Mouse (Mus musculus): ENCODE data around the gene Thap8. TPM values are rescaled to one million over a fixed set of nuclear protein-coding genes. Genes with fewer than 3 reads are reported as not detected.

Thap8 gene
- polyA plus RNA-seq, 1 experiment from 2014 or later = 0.36 TPM

GRCm38 (mm10) chr7:30279536-30279935 lies 358 bp upstream of the Thap8 start:
- 0% methylated on average over 6 of the region's 6 CpGs for WGBS
- no peaks in the 10 kb centered on the region for H3K9me3 ChIP-seq (ENCODE audit: control insufficient read depth, low read length)
- ATAC-seq (ENCODE audit: insufficient read depth, low FRiP score, low TSS enrichment) = 0 out of 2 replicates have a peak, but pooled peaks have one; percentile 9
- peak overlapping the region; percentile 94; the same call in 1 of the 2 replicates for H3K27ac ChIP-seq (ENCODE audit: low read depth, low read length)
- H3K4me2 ChIP-seq (ENCODE audit: low read depth) = peak overlapping the region; percentile 85
- H3K4me1 ChIP-seq (ENCODE audit: control insufficient read depth, insufficient read depth, low read length) = peaks cover 5% of the 10 kb centered on the region
- no peaks in the 10 kb centered on the region for H3K36me3 ChIP-seq (ENCODE audit: control insufficient read depth, insufficient read depth, low read length)
- H3K9ac ChIP-seq (ENCODE audit: low read length) = peak overlapping the region; percentile 47
- no peak for DNase-seq (ENCODE audit: low spot score)
- no peaks in the 10 kb centered on the region for H3K27me3 ChIP-seq (ENCODE audit: control insufficient read depth, insufficient read depth, low read length)
- peak overlapping the region; percentile 58 for H3K4me3 ChIP-seq (ENCODE audit: low read depth, low read length)

- no peaks in the 10 kb centered on the region for H3K27me3 ChIP-seq (ENCODE audit: control insufficient read depth, insufficient read depth, low read length)
- no peaks in the 10 kb centered on the region for H3K9me3 ChIP-seq (ENCODE audit: control insufficient read depth, low read length)
- under 1% methylated on average over 20 of the region's 20 CpGs for WGBS
- ATAC-seq (ENCODE audit: insufficient read depth, low FRiP score, low TSS enrichment) (peak; percentile 81), DNase-seq (ENCODE audit: low spot score) (peak; percentile 86)
- peak overlapping the region; percentile 94 for H3K27ac ChIP-seq (ENCODE audit: low read depth, low read length)
- peak overlapping the region; percentile 42 for H3K9ac ChIP-seq (ENCODE audit: low read length)
- peak overlapping the region; percentile 85 for H3K4me2 ChIP-seq (ENCODE audit: low read depth)
- no peaks in the 10 kb centered on the region for H3K36me3 ChIP-seq (ENCODE audit: control insufficient read depth, insufficient read depth, low read length)
- H3K4me1 ChIP-seq (ENCODE audit: control insufficient read depth, insufficient read depth, low read length) = peaks cover 5% of the 10 kb centered on the region
- peak overlapping the region; percentile 58 for H3K4me3 ChIP-seq (ENCODE audit: low read depth, low read length)
Observed at GRCm38 (mm10) chr7:30280670-30281138, 810 bp downstream of the Thap8 start.

GRCm38 (mm10) chr7:30281522-30281921 lies 1.6 kb downstream of the Thap8 start:
- DNase-seq (ENCODE audit: low spot score) = no peak
- H3K27me3 ChIP-seq (ENCODE audit: control insufficient read depth, insufficient read depth, low read length) = no peaks in the 10 kb centered on the region
- no peak overlapping the region for H3K4me2 ChIP-seq (ENCODE audit: low read depth)
- H3K9me3 ChIP-seq (ENCODE audit: control insufficient read depth, low read length) = no peaks in the 10 kb centered on the region
- WGBS = 78% methylated on average over 4 of the region's 4 CpGs
- H3K27ac ChIP-seq (ENCODE audit: low read depth, low read length) = no peak overlapping the region
- no peak overlapping the region for H3K9ac ChIP-seq (ENCODE audit: low read length)
- H3K4me3 ChIP-seq (ENCODE audit: low read depth, low read length) = no peak overlapping the region
- ATAC-seq (ENCODE audit: insufficient read depth, low FRiP score, low TSS enrichment) = no peak
- peaks cover 5% of the 10 kb centered on the region for H3K4me1 ChIP-seq (ENCODE audit: control insufficient read depth, insufficient read depth, low read length)
- H3K36me3 ChIP-seq (ENCODE audit: control insufficient read depth, insufficient read depth, low read length) = no peaks in the 10 kb centered on the region

- Histone ChIP-seq H3K27me3 (ENCODE audit: control insufficient read depth, insufficient read depth, low read length) (no peaks in the 10 kb centered on the region), H3K4me2 (ENCODE audit: low read depth) (no peak overlapping the region), H3K4me3 (ENCODE audit: low read depth, low read length) (no peak overlapping the region), H3K9ac (ENCODE audit: low read length) (no peak overlapping the region), H3K9me3 (ENCODE audit: control insufficient read depth, low read length) (no peaks in the 10 kb centered on the region), H3K36me3 (ENCODE audit: control insufficient read depth, insufficient read depth, low read length) (no peaks in the 10 kb centered on the region), H3K4me1 (ENCODE audit: control insufficient read depth, insufficient read depth, low read length) (peaks cover 5% of the 10 kb centered on the region), H3K27ac (ENCODE audit: low read depth, low read length) (no peak overlapping the region)
- no peak for ATAC-seq (ENCODE audit: insufficient read depth, low FRiP score, low TSS enrichment)
- DNase-seq (ENCODE audit: low spot score) = no peak
- WGBS = 74% methylated on average over 7 of the region's 7 CpGs
Observed at GRCm38 (mm10) chr7:30282740-30283139, 2.8 kb downstream of the Thap8 start.

- Histone ChIP-seq H3K4me3 (ENCODE audit: low read depth, low read length) (no peak overlapping the region), H3K36me3 (ENCODE audit: control insufficient read depth, insufficient read depth, low read length) (no peaks in the 10 kb centered on the region), H3K4me1 (ENCODE audit: control insufficient read depth, insufficient read depth, low read length) (no peaks in the 10 kb centered on the region), H3K27me3 (ENCODE audit: control insufficient read depth, insufficient read depth, low read length) (no peaks in the 10 kb centered on the region), H3K4me2 (ENCODE audit: low read depth) (no peak overlapping the region), H3K9ac (ENCODE audit: low read length) (no peak overlapping the region), H3K27ac (ENCODE audit: low read depth, low read length) (no peak overlapping the region), H3K9me3 (ENCODE audit: control insufficient read depth, low read length) (no peaks in the 10 kb centered on the region)
- WGBS = 69% methylated on average over 8 of the region's 8 CpGs
- DNase-seq (ENCODE audit: low spot score) (no peak), ATAC-seq (ENCODE audit: insufficient read depth, low FRiP score, low TSS enrichment) (no peak)
Observed at GRCm38 (mm10) chr7:30286701-30287410, 7.0 kb downstream of the Thap8 start.

- H3K27ac ChIP-seq (ENCODE audit: low read depth, low read length) = no peak overlapping the region
- H3K4me2 ChIP-seq (ENCODE audit: low read depth) = no peak overlapping the region
- no peak overlapping the region for H3K4me3 ChIP-seq (ENCODE audit: low read depth, low read length)
- H3K27me3 ChIP-seq (ENCODE audit: control insufficient read depth, insufficient read depth, low read length) = no peaks in the 10 kb centered on the region
- ATAC-seq (ENCODE audit: insufficient read depth, low FRiP score, low TSS enrichment) (no peak), DNase-seq (ENCODE audit: low spot score) (no peak)
- no peaks in the 10 kb centered on the region for H3K9me3 ChIP-seq (ENCODE audit: control insufficient read depth, low read length)
- WGBS = 74% methylated on average over 6 of the region's 6 CpGs
- H3K9ac ChIP-seq (ENCODE audit: low read length) = no peak overlapping the region
- H3K36me3 ChIP-seq (ENCODE audit: control insufficient read depth, insufficient read depth, low read length) = no peaks in the 10 kb centered on the region
- peaks cover 6% of the 10 kb centered on the region; the same call in 1 of the 2 replicates for H3K4me1 ChIP-seq (ENCODE audit: control insufficient read depth, insufficient read depth, low read length)
Observed at GRCm38 (mm10) chr7:30288046-30288445, 8.2 kb downstream of the Thap8 start.

- ATAC-seq (ENCODE audit: insufficient read depth, low FRiP score, low TSS enrichment) = no peak
- Histone ChIP-seq H3K36me3 (ENCODE audit: control insufficient read depth, insufficient read depth, low read length) (no peaks in the 10 kb centered on the region), H3K4me2 (ENCODE audit: low read depth) (no peak overlapping the region), H3K9me3 (ENCODE audit: control insufficient read depth, low read length) (no peaks in the 10 kb centered on the region), H3K9ac (ENCODE audit: low read length) (no peak overlapping the region), H3K27ac (ENCODE audit: low read depth, low read length) (no peak overlapping the region), H3K4me3 (ENCODE audit: low read depth, low read length) (no peak overlapping the region), H3K4me1 (ENCODE audit: control insufficient read depth, insufficient read depth, low read length) (peaks cover 6% of the 10 kb centered on the region; the same call in 1 of the 2 replicates), H3K27me3 (ENCODE audit: control insufficient read depth, insufficient read depth, low read length) (no peaks in the 10 kb centered on the region)
- 68% methylated on average over 7 of the region's 7 CpGs for WGBS
- no peak for DNase-seq (ENCODE audit: low spot score)
Observed at GRCm38 (mm10) chr7:30289071-30289713, 9.3 kb downstream of the Thap8 start.

GRCm38 (mm10) chr7:30289714-30290399 lies 10.0 kb downstream of the Thap8 start:
- H3K27me3 ChIP-seq (ENCODE audit: control insufficient read depth, insufficient read depth, low read length) = no peaks in the 10 kb centered on the region
- no peak overlapping the region for H3K4me3 ChIP-seq (ENCODE audit: low read depth, low read length)
- H3K27ac ChIP-seq (ENCODE audit: low read depth, low read length) = no peak overlapping the region
- ATAC-seq (ENCODE audit: insufficient read depth, low FRiP score, low TSS enrichment) = peak; percentile 51; the same call in 1 of the 2 replicates
- DNase-seq (ENCODE audit: low spot score) = peak; percentile 53
- no peak overlapping the region for H3K9ac ChIP-seq (ENCODE audit: low read length)
- H3K9me3 ChIP-seq (ENCODE audit: control insufficient read depth, low read length) = no peaks in the 10 kb centered on the region
- H3K4me1 ChIP-seq (ENCODE audit: control insufficient read depth, insufficient read depth, low read length) = peaks cover 6% of the 10 kb centered on the region; the same call in 1 of the 2 replicates
- H3K4me2 ChIP-seq (ENCODE audit: low read depth) = no peak overlapping the region
- WGBS = 61% methylated on average over 10 of the region's 10 CpGs
- no peaks in the 10 kb centered on the region for H3K36me3 ChIP-seq (ENCODE audit: control insufficient read depth, insufficient read depth, low read length)

All from neural tube, embryonic 11.5 days (tissue).